Mouse (Mus musculus) forebrain, embryonic 10.5 days (tissue): ENCODE data around the gene Sft2d2. TPM values are rescaled to one million over a fixed set of nuclear protein-coding genes. Genes with fewer than 3 reads are reported as not detected.

Source experiments
- DNase-seq: peaks from one replicate; pipeline ENCODE4 v3.0.0-alpha.2; 2017; ENCODE audit warnings: low spot score; ENCODE audit errors: extremely low spot score
- H3K27ac ChIP-seq: fragments of 300-500 bp; sonication (generic); 2 replicates; pipeline ENCODE4 v1.5.1; 2016; ENCODE audit warnings: mild to moderate bottlenecking
- H3K27me3 ChIP-seq: fragments of 300-500 bp; sonication (generic); 2 replicates; pipeline ENCODE4 v1.6.1; 2016; ENCODE audit warnings: mild to moderate bottlenecking; ENCODE audit not compliant: poor library complexity, severe bottlenecking
- H3K36me3 ChIP-seq: fragments of 300-500 bp; sonication (generic); replicated peaks from 2 replicates; pipeline ENCODE4 v1.6.1; 2016; ENCODE audit warnings: mild to moderate bottlenecking, moderate library complexity
- H3K4me1 ChIP-seq: fragments of 300-500 bp; sonication (generic); 2 replicates; pipeline ENCODE4 v1.6.1; 2016
- H3K4me3 ChIP-seq: fragments of 300-500 bp; sonication (generic); 2 replicates; pipeline ENCODE4 v1.5.1; 2016; ENCODE audit warnings: mild to moderate bottlenecking, moderate library complexity
- H3K9me3 ChIP-seq: fragments of 300-500 bp; sonication (generic); 2 replicates; pipeline ENCODE4 v1.6.1; 2016; ENCODE audit warnings: mild to moderate bottlenecking, moderate library complexity
- WGBS: fragments of 180-500 bp; shearing (Covaris S2); methylation state at CpG from one replicate; pipeline ENCODE4 v1.1.7; 2016; 5-methylcytosine and 5-hydroxymethylcytosine counted together
- polyA plus RNA-seq: library from polyadenylated mRNA; unstranded; fragments of >200 nt; fragmentation: Nextera tagmentation; extraction: Ambion mirVana; gene quantifications from 2 replicates; pipeline ENCODE4 v1.2.1, GENCODE M21; 2016

Sft2d2 gene
- polyA plus RNA-seq, 1 experiment from 2014 or later, result 12.7 TPM

- DNase-seq, result no peak
- no peak overlapping the region for H3K27ac ChIP-seq
- no peaks in the 10 kb centered on the region for H3K36me3 ChIP-seq
- H3K9me3 ChIP-seq, result no peaks in the 10 kb centered on the region
- no peak overlapping the region for H3K4me3 ChIP-seq
- no peaks in the 10 kb centered on the region for H3K4me1 ChIP-seq
- H3K27me3 ChIP-seq, result no peaks in the 10 kb centered on the region
- WGBS, result 87% methylated on average over 10 of the region's 10 CpGs
Measured at GRCm38 (mm10) chr1:165158841-165159240, 35.4 kb downstream of the Sft2d2 start.

DNA sequence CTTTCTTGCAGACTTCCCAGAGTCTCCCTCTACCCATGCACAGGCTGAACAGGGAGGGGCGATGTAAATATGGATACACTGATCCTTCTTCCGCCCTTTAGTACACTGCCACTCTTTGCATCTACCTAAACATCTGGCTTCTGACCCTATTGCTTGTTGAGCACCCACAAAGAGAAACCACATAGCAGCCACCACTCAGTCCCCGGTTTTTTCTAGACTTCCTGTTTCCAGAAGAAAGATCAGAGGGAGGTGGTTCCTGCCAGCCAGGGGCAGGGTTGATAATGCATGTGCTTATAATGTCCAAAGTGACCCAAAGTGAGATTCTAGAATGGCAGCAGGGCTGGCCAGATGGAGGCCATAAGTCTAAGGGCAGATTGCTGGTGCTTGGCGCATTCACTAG lies 40.1 kb downstream of the Sft2d2 start:
- Histone ChIP-seq H3K4me3 (no peak overlapping the region), H3K9me3 (no peaks in the 10 kb centered on the region), H3K4me1 (no peaks in the 10 kb centered on the region), H3K36me3 (no peaks in the 10 kb centered on the region), H3K27me3 (no peaks in the 10 kb centered on the region), H3K27ac (no peak overlapping the region)
- 89% methylated on average over 4 of the region's 4 CpGs for WGBS
- no peak for DNase-seq

- WGBS, result 91% methylated on average over 8 of the region's 8 CpGs
- Histone ChIP-seq H3K27me3 (no peaks in the 10 kb centered on the region), H3K4me1 (no peaks in the 10 kb centered on the region), H3K4me3 (no peak overlapping the region), H3K36me3 (no peaks in the 10 kb centered on the region), H3K27ac (no peak overlapping the region), H3K9me3 (no peaks in the 10 kb centered on the region)
- DNase-seq, result no peak
Measured at GRCm38 (mm10) chr1:165151216-165151615, 43.0 kb downstream of the Sft2d2 start.

DNA sequence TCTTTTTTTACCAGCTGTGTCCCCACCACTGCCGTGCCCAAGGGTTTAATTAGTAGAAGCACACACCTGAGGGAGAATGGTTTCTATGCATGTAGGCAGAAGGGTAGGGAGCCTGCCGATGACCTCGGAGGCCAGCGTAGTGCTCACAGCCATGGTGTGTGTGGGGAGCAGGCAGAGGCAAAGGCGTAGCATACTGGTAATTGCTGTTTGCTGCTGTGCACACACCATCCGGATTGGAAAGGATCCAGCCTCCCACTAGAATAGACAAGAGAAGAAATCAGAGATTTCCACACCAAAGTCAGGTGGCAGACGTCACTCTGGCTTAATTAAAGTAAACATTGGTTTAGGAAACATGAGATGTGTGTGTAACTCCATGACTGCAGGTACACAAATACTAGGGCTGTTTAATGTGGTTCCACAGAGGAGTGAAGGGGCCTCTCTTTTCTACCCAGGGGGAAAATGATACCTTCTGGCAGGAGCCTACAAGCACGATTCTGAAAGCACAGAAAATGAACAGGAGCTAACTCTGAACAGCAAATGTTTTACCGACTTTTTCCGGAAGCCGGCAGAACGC lies 51.8 kb downstream of the Sft2d2 start:
- WGBS, result 93% methylated on average over 12 of the region's 12 CpGs
- Histone ChIP-seq H3K27me3 (no peaks in the 10 kb centered on the region), H3K4me1 (no peaks in the 10 kb centered on the region), H3K4me3 (no peak overlapping the region), H3K27ac (no peak overlapping the region), H3K9me3 (no peaks in the 10 kb centered on the region), H3K36me3 (no peaks in the 10 kb centered on the region)
- no peak for DNase-seq

GRCm38 (mm10) chr1:165140227-165140626 lies 54.0 kb downstream of the Sft2d2 start:
- Histone ChIP-seq H3K4me3 (no peak overlapping the region), H3K9me3 (no peaks in the 10 kb centered on the region), H3K27me3 (no peaks in the 10 kb centered on the region), H3K36me3 (no peaks in the 10 kb centered on the region), H3K27ac (no peak overlapping the region), H3K4me1 (no peaks in the 10 kb centered on the region)
- DNase-seq, result no peak
- WGBS, result 81% methylated on average over 3 of the region's 3 CpGs

- Histone ChIP-seq H3K27ac (no peak overlapping the region), H3K4me1 (no peaks in the 10 kb centered on the region), H3K9me3 (no peaks in the 10 kb centered on the region), H3K4me3 (no peak overlapping the region), H3K27me3 (no peaks in the 10 kb centered on the region), H3K36me3 (no peaks in the 10 kb centered on the region)
- DNase-seq, result no peak
- 68% methylated on average over 2 of the region's 2 CpGs for WGBS
Measured at GRCm38 (mm10) chr1:165133858-165134257, 60.4 kb downstream of the Sft2d2 start.

DNA sequence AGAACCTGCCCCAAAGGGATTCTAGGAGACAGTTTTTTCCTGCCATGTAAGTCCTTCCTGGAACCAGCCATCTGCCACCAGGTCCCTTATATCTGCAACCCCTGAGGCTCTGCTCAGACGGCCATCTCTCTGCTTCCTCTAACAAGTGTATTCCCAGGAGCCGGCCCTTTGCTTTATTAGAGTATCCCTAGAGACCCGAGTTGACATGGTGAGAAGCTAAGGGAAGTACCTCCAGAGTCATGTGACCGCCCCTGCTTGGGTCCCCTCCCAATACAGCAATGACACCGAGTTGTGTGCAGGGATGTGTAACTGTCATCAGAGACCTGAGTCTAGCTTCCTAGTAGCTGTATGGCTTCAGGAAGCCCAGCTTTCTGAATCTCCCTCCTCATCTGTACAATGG lies 61.0 kb downstream of the Sft2d2 start:
- H3K4me1 ChIP-seq, result no peaks in the 10 kb centered on the region
- H3K27me3 ChIP-seq, result no peaks in the 10 kb centered on the region
- no peak for DNase-seq
- no peaks in the 10 kb centered on the region for H3K36me3 ChIP-seq
- H3K4me3 ChIP-seq, result no peak overlapping the region
- 82% methylated on average over 5 of the region's 5 CpGs for WGBS
- H3K27ac ChIP-seq, result no peak overlapping the region
- no peaks in the 10 kb centered on the region for H3K9me3 ChIP-seq

- Histone ChIP-seq H3K4me1 (no peaks in the 10 kb centered on the region), H3K4me3 (no peak overlapping the region), H3K27ac (no peak overlapping the region), H3K9me3 (no peaks in the 10 kb centered on the region), H3K27me3 (no peaks in the 10 kb centered on the region), H3K36me3 (no peaks in the 10 kb centered on the region)
- WGBS, result 74% methylated on average over 14 of the region's 14 CpGs
- peak; percentile 68 for DNase-seq
Measured at GRCm38 (mm10) chr1:165132187-165132877, 61.9 kb downstream of the Sft2d2 start.

GRCm38 (mm10) chr1:165129573-165129972 lies 64.7 kb downstream of the Sft2d2 start:
- no peak for DNase-seq
- WGBS, result 83% methylated on average over 5 of the region's 5 CpGs
- no peaks in the 10 kb centered on the region for H3K4me1 ChIP-seq
- H3K9me3 ChIP-seq, result no peaks in the 10 kb centered on the region
- H3K36me3 ChIP-seq, result no peaks in the 10 kb centered on the region
- no peaks in the 10 kb centered on the region for H3K27me3 ChIP-seq
- H3K27ac ChIP-seq, result no peak overlapping the region
- H3K4me3 ChIP-seq, result no peak overlapping the region

Other genes starting within 250 kb of the Sft2d2 start
- not detected in 2 replicates for gene Tbx19, start 33.7 kb downstream of the Sft2d2 start, polyA plus RNA-seq
- gene Tiprl, start 42.6 kb upstream of the Sft2d2 start, polyA plus RNA-seq, result 93.1 and 98.9 TPM in 2 replicates
- gene Gpr161, start 101.4 kb upstream of the Sft2d2 start, polyA plus RNA-seq, result 1.5 and 1.8 TPM in 2 replicates